Mouse (Mus musculus): ENCODE data around the gene Tent4a. TPM values are rescaled to one million over a fixed set of nuclear protein-coding genes. Genes with fewer than 3 reads are reported as not detected.

The Tent4a gene
- polyA plus RNA-seq, 1 experiment = 34.5 TPM

GRCm38 (mm10) chr13:69532101-69532892 is 2.1 kb downstream of the Tent4a start:
- TF ChIP-seq CTCF (IDR thresholded peaks at IDR 0.05; ENCODE audit: borderline replicate concordance, extremely low read depth, insufficient read depth, insufficient read length) = no peak
- no peak for TF ChIP-seq POLR2A (IDR thresholded peaks at IDR 0.05; ENCODE audit: borderline replicate concordance, extremely low read depth, insufficient read depth, insufficient read length, poor library complexity, severe bottlenecking)

GRCm38 (mm10) chr13:69531431-69531830 is 3.0 kb downstream of the Tent4a start:
- TF ChIP-seq CTCF (IDR thresholded peaks at IDR 0.05; ENCODE audit: borderline replicate concordance, extremely low read depth, insufficient read depth, insufficient read length) (no peak), POLR2A (IDR thresholded peaks at IDR 0.05; ENCODE audit: borderline replicate concordance, extremely low read depth, insufficient read depth, insufficient read length, poor library complexity, severe bottlenecking) (no peak)

More at GRCm38 (mm10) chr13:69532101-69532892, 2.1 kb downstream of the Tent4a start:
- no peak for DNase-seq (ENCODE audit: low read depth)

GRCm38 (mm10) chr13:69530951-69531350 is 3.5 kb downstream of the Tent4a start:
- no peak for DNase-seq (ENCODE audit: low read depth)
- TF ChIP-seq CTCF (IDR thresholded peaks at IDR 0.05; ENCODE audit: borderline replicate concordance, extremely low read depth, insufficient read depth, insufficient read length) (no peak), POLR2A (IDR thresholded peaks at IDR 0.05; ENCODE audit: borderline replicate concordance, extremely low read depth, insufficient read depth, insufficient read length, poor library complexity, severe bottlenecking) (no peak)

More at GRCm38 (mm10) chr13:69531431-69531830, 3.0 kb downstream of the Tent4a start:
- no peak for DNase-seq (ENCODE audit: low read depth)

- DNase-seq (ENCODE audit: low read depth) = no peak
- no peak for TF ChIP-seq CTCF (IDR thresholded peaks at IDR 0.05; ENCODE audit: borderline replicate concordance, extremely low read depth, insufficient read depth, insufficient read length)
- TF ChIP-seq POLR2A (IDR thresholded peaks at IDR 0.05; ENCODE audit: borderline replicate concordance, extremely low read depth, insufficient read depth, insufficient read length, poor library complexity, severe bottlenecking) = no peak
These were observed 4.3 kb downstream of the Tent4a start for GRCm38 (mm10) chr13:69530156-69530555.

- TF ChIP-seq POLR2A (IDR thresholded peaks at IDR 0.05; ENCODE audit: borderline replicate concordance, extremely low read depth, insufficient read depth, insufficient read length, poor library complexity, severe bottlenecking) (no peak), CTCF (IDR thresholded peaks at IDR 0.05; ENCODE audit: borderline replicate concordance, extremely low read depth, insufficient read depth, insufficient read length) (no peak)
- no peak for DNase-seq (ENCODE audit: low read depth)
These were observed 5.9 kb downstream of the Tent4a start for GRCm38 (mm10) chr13:69528531-69528930.

GRCm38 (mm10) chr13:69525867-69526266 is 8.6 kb downstream of the Tent4a start:
- TF ChIP-seq CTCF (IDR thresholded peaks at IDR 0.05; ENCODE audit: borderline replicate concordance, extremely low read depth, insufficient read depth, insufficient read length) (no peak), POLR2A (IDR thresholded peaks at IDR 0.05; ENCODE audit: borderline replicate concordance, extremely low read depth, insufficient read depth, insufficient read length, poor library complexity, severe bottlenecking) (no peak)
- DNase-seq (ENCODE audit: low read depth) = no peak

- TF ChIP-seq CTCF (IDR thresholded peaks at IDR 0.05; ENCODE audit: borderline replicate concordance, extremely low read depth, insufficient read depth, insufficient read length) (no peak), POLR2A (IDR thresholded peaks at IDR 0.05; ENCODE audit: borderline replicate concordance, extremely low read depth, insufficient read depth, insufficient read length, poor library complexity, severe bottlenecking) (no peak)
- no peak for DNase-seq (ENCODE audit: low read depth)
These were observed 10.3 kb downstream of the Tent4a start for GRCm38 (mm10) chr13:69524158-69524530.

- no peak for DNase-seq (ENCODE audit: low read depth)
- no peak for TF ChIP-seq POLR2A (IDR thresholded peaks at IDR 0.05; ENCODE audit: borderline replicate concordance, extremely low read depth, insufficient read depth, insufficient read length, poor library complexity, severe bottlenecking)
- TF ChIP-seq CTCF (IDR thresholded peaks at IDR 0.05; ENCODE audit: borderline replicate concordance, extremely low read depth, insufficient read depth, insufficient read length) = no peak
These were observed 10.8 kb downstream of the Tent4a start for GRCm38 (mm10) chr13:69523444-69524157.

GRCm38 (mm10) chr13:69522161-69522791 is 12.1 kb downstream of the Tent4a start:
- DNase-seq (ENCODE audit: low read depth) = no peak
- no peak for TF ChIP-seq CTCF (IDR thresholded peaks at IDR 0.05; ENCODE audit: borderline replicate concordance, extremely low read depth, insufficient read depth, insufficient read length)
- TF ChIP-seq POLR2A (IDR thresholded peaks at IDR 0.05; ENCODE audit: borderline replicate concordance, extremely low read depth, insufficient read depth, insufficient read length, poor library complexity, severe bottlenecking) = no peak

GRCm38 (mm10) chr13:69519137-69519536 is 15.3 kb downstream of the Tent4a start:
- no peak for DNase-seq (ENCODE audit: low read depth)
- no peak for TF ChIP-seq CTCF (IDR thresholded peaks at IDR 0.05; ENCODE audit: borderline replicate concordance, extremely low read depth, insufficient read depth, insufficient read length)

GRCm38 (mm10) chr13:69517445-69517844 is 17.0 kb downstream of the Tent4a start:
- DNase-seq (ENCODE audit: low read depth) = no peak
- TF ChIP-seq POLR2A (IDR thresholded peaks at IDR 0.05; ENCODE audit: borderline replicate concordance, extremely low read depth, insufficient read depth, insufficient read length, poor library complexity, severe bottlenecking) (no peak), CTCF (IDR thresholded peaks at IDR 0.05; ENCODE audit: borderline replicate concordance, extremely low read depth, insufficient read depth, insufficient read length) (no peak)

Data from brain, embryonic 14.5 days (tissue).